Mouse (Mus musculus): Measurements from ENCODE around the gene Hspb6. TPM values are rescaled to one million over a fixed set of nuclear protein-coding genes. Genes with fewer than 3 reads are reported as not detected.

Gene Hspb6
- polyA plus RNA-seq, 1 experiment from 2014 or later = 10.9 TPM

- H3K4me1 ChIP-seq (replicated peaks) = peaks cover 22% of the 10 kb centered on the region
- H3K27me3 ChIP-seq = no peaks in the 10 kb centered on the region
- peaks cover 66% of the 10 kb centered on the region for H3K36me3 ChIP-seq
- H3K4me3 ChIP-seq (replicated peaks) = no peak overlapping the region
- no peak overlapping the region for H3K27ac ChIP-seq
- ATAC-seq (ENCODE audit: insufficient number of reproducible peaks, insufficient read depth, low FRiP score, low TSS enrichment, low read depth) = no peak
- no peaks in the 10 kb centered on the region for H3K9me3 ChIP-seq
- no peak overlapping the region for H3K9ac ChIP-seq (replicated peaks)
- 86% methylated on average over 9 of the region's 9 CpGs for WGBS
- H3K4me2 ChIP-seq = no peak overlapping the region
These were observed 20.6 kb upstream of the Hspb6 start for GRCm38 (mm10) chr7:30531291-30531815.

GRCm38 (mm10) chr7:30532931-30533330 is 19.0 kb upstream of the Hspb6 start:
- H3K27me3 ChIP-seq = no peaks in the 10 kb centered on the region
- peak overlapping the region; percentile 40; the same call in 1 of the 2 replicates for H3K9ac ChIP-seq (replicated peaks)
- H3K4me1 ChIP-seq (replicated peaks) = peaks cover 15% of the 10 kb centered on the region
- H3K27ac ChIP-seq = no peak overlapping the region
- H3K4me3 ChIP-seq (replicated peaks) = 0 out of 2 replicates have a peak overlapping the region, but pooled peaks have one; percentile 67
- 48% methylated on average over 8 of the region's 8 CpGs for WGBS
- H3K9me3 ChIP-seq = no peaks in the 10 kb centered on the region
- ATAC-seq (ENCODE audit: insufficient number of reproducible peaks, insufficient read depth, low FRiP score, low TSS enrichment, low read depth) = no peak
- peaks cover 55% of the 10 kb centered on the region for H3K36me3 ChIP-seq
- H3K4me2 ChIP-seq = peak overlapping the region; percentile 85

DNA sequence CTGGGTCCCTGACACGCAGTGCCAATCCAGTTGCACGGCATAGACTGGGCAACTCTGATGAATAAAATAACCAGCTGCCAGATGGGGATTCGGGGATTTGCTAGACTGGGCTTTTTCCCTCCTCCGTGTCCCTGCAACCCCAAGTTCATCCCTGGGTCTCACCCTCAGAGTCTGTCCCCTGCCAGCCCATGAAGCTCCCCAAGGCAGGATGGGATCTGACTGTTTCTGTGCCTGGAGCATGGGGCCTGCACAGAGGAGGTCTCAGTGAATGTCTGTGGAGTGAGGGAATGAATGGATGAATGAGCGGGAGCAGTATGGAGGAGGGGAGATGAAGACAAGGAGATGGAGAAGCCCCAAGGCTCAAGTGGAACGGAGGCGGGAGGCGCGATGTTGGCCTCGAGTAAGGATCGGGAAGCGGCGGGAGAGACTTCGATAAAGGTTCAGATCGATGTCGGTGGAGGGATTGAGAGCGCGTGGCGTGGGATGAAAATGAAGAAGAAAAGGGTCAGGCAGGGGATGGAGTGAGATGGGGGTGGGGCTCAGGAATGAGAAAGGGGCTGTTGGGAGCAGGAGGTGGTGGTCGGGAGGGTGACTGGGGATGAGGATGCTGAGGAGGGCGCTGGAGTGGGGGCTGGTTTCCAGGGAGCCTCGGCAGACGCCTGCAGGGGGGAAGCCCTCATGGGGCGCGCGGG is 17.9 kb upstream of the Hspb6 start:
- 10% methylated on average over 23 of the region's 26 CpGs for WGBS
- peak overlapping the region; percentile 71 for H3K9ac ChIP-seq (replicated peaks)
- H3K36me3 ChIP-seq = peaks cover 51% of the 10 kb centered on the region
- H3K4me2 ChIP-seq = peak overlapping the region; percentile 85
- H3K27ac ChIP-seq = peak overlapping the region; percentile 62; the same call in 1 of the 2 replicates
- H3K27me3 ChIP-seq = no peaks in the 10 kb centered on the region
- H3K4me1 ChIP-seq (replicated peaks) = peaks cover 15% of the 10 kb centered on the region
- H3K9me3 ChIP-seq = no peaks in the 10 kb centered on the region
- H3K4me3 ChIP-seq (replicated peaks) = peak overlapping the region; percentile 67
- peak; percentile 18; the same call in 1 of the 2 replicates for ATAC-seq (ENCODE audit: insufficient number of reproducible peaks, insufficient read depth, low FRiP score, low TSS enrichment, low read depth)

DNA sequence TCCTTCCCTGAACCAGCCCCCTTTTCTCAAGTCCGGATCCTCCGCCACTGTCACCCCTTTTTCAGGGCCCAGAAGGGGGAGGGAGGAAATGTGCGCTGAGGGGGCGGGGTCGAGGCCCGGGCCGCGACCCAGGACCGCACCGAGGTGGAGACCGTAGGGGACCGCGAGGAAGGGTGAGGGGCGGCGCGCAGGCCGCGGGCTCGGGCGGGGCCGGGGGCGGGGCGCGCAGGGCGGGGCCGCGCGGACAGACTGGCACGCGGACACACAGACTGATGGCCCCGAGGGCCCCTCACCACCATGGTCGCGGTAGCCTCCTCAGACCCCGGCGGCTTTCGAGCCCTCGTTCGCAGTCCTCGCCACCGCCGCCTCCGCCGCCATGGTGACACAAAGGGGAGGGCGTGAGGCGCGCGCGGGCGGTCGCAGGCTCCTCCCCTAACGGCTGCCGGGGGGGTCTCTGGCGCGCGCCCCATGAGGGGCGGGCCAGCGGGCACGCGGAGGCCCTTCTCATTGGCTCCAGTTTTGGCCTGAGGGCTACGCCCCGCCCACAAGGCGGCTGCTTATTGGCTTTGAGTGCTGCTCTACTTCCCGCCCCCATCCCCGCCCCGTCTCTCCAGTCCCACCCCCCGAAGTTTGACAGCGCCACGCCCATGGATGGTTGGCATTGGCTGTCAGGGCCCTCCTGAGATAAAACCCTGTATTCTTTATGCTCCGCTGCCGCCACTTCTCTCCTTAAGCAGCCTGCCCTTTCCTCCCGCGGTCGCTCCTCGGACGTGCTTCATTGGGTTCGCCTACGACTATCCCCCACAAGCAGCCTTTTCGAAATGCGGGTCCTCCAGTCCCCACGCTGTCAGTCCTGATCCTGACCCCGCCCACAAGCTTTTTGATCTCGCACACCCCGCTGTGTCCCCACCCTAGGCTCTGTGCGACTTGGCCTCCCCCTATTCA is 17.1 kb upstream of the Hspb6 start, which contains the start of gene Arhgap33:
Gene Arhgap33 (minus strand): TSS at position 428 of the 945 bp plus-strand sequence.
- peak within 1 kb of the TSS; percentile 67 for H3K4me3 ChIP-seq (replicated peaks)
- peak within 1 kb of the TSS; percentile 71 for H3K9ac ChIP-seq (replicated peaks)
- ATAC-seq (ENCODE audit: insufficient number of reproducible peaks, insufficient read depth, low FRiP score, low TSS enrichment, low read depth) = peak; percentile 87
- peaks cover 51% of the 10 kb centered on the region for H3K36me3 ChIP-seq
- H3K4me2 ChIP-seq = peak within 1 kb of the TSS; percentile 85
- under 1% methylated on average over 84 of the region's 84 CpGs for WGBS
- no peaks in the 10 kb centered on the region for H3K27me3 ChIP-seq
- peak within 1 kb of the TSS; percentile 62; the same call in 1 of the 2 replicates for H3K27ac ChIP-seq
- H3K4me1 ChIP-seq (replicated peaks) = peaks cover 15% of the 10 kb centered on the region
- H3K9me3 ChIP-seq = no peaks in the 10 kb centered on the region

DNA sequence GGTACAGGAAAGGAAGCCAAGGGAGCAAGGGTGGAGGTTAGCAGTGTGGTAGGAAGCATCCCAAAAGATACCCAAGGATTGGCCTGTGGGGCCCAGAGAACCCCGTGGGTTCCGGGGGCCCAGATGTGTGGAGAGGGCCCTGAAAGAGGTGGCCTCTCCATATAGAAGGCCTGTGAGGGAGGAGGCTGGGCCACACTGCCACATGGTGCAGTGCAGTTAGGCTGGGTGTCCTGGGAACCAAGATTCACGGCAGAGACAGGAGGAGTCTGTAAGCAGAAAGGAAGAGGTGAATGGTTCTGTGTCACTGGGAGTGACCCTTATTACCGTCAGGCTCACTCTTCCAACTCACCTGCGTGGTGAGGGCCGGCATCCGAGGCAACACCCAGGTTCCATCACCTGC is 11.4 kb upstream of the Hspb6 start:
- ATAC-seq (ENCODE audit: insufficient number of reproducible peaks, insufficient read depth, low FRiP score, low TSS enrichment, low read depth) = no peak
- no peaks in the 10 kb centered on the region; the same call in 1 of the 2 replicates for H3K4me1 ChIP-seq (replicated peaks)
- peaks cover 66% of the 10 kb centered on the region for H3K36me3 ChIP-seq
- no peaks in the 10 kb centered on the region for H3K27me3 ChIP-seq
- H3K4me3 ChIP-seq (replicated peaks) = no peak overlapping the region
- no peaks in the 10 kb centered on the region for H3K9me3 ChIP-seq
- H3K27ac ChIP-seq = no peak overlapping the region
- no peak overlapping the region for H3K9ac ChIP-seq (replicated peaks)
- no peak overlapping the region for H3K4me2 ChIP-seq
- 89% methylated on average over 7 of the region's 7 CpGs for WGBS

GRCm38 (mm10) chr7:30544327-30544726 is 7.7 kb upstream of the Hspb6 start:
- H3K27me3 ChIP-seq = no peaks in the 10 kb centered on the region
- peaks cover 81% of the 10 kb centered on the region for H3K36me3 ChIP-seq
- no peaks in the 10 kb centered on the region for H3K4me1 ChIP-seq (replicated peaks)
- no peak overlapping the region for H3K27ac ChIP-seq
- 97% methylated on average over 2 of the region's 2 CpGs for WGBS
- ATAC-seq (ENCODE audit: insufficient number of reproducible peaks, insufficient read depth, low FRiP score, low TSS enrichment, low read depth) = no peak
- no peak overlapping the region for H3K4me2 ChIP-seq
- no peak overlapping the region for H3K4me3 ChIP-seq (replicated peaks)
- no peaks in the 10 kb centered on the region for H3K9me3 ChIP-seq
- no peak overlapping the region for H3K9ac ChIP-seq (replicated peaks)

GRCm38 (mm10) chr7:30549880-30550279 is 2.1 kb upstream of the Hspb6 start:
- peaks cover 13% of the 10 kb centered on the region for H3K4me1 ChIP-seq (replicated peaks)
- H3K27me3 ChIP-seq = no peaks in the 10 kb centered on the region
- H3K4me2 ChIP-seq = no peak overlapping the region
- no peak overlapping the region for H3K4me3 ChIP-seq (replicated peaks)
- no peak for ATAC-seq (ENCODE audit: insufficient number of reproducible peaks, insufficient read depth, low FRiP score, low TSS enrichment, low read depth)
- H3K9ac ChIP-seq (replicated peaks) = no peak overlapping the region
- H3K27ac ChIP-seq = no peak overlapping the region
- H3K9me3 ChIP-seq = no peaks in the 10 kb centered on the region
- WGBS = 96% methylated on average over 2 of the region's 2 CpGs
- peaks cover 46% of the 10 kb centered on the region for H3K36me3 ChIP-seq

DNA sequence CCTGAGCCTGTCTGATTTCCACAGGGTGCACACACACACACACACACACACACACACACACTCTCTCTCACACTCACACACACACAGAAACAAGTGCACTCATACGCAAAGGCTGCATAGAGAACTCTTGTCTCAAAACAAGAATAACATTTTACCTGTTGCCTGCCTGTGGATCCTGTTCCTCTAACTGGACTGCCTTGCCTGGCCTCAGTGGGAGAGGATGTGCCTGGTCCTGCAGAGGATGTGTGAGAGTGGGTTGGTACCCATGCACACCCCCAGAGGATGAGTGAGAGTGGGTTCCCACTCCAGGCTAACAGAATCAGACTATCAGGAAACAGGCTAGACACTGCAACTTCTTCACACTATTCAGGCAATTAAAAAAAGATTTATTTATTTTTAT is 1.4 kb upstream of the Hspb6 start:
- Histone ChIP-seq H3K9me3 (no peaks in the 10 kb centered on the region), H3K9ac (replicated peaks) (no peak overlapping the region), H3K36me3 (peaks cover 48% of the 10 kb centered on the region), H3K4me2 (no peak overlapping the region), H3K4me1 (replicated peaks) (peaks cover 13% of the 10 kb centered on the region), H3K4me3 (replicated peaks) (no peak overlapping the region), H3K27me3 (no peaks in the 10 kb centered on the region), H3K27ac (0 out of 2 replicates have a peak overlapping the region, but pooled peaks have one; percentile 4)
- WGBS = 89% methylated on average over 1 of the region's 1 CpGs
- ATAC-seq (ENCODE audit: insufficient number of reproducible peaks, insufficient read depth, low FRiP score, low TSS enrichment, low read depth) = no peak

- peak overlapping the region; percentile 89 for H3K4me2 ChIP-seq
- peak overlapping the region; percentile 52 for H3K4me3 ChIP-seq (replicated peaks)
- WGBS = 3% methylated on average over 10 of the region's 10 CpGs
- peaks cover 49% of the 10 kb centered on the region for H3K36me3 ChIP-seq
- H3K9ac ChIP-seq (replicated peaks) = peak overlapping the region; percentile 57
- no peaks in the 10 kb centered on the region for H3K9me3 ChIP-seq
- H3K4me1 ChIP-seq (replicated peaks) = peaks cover 13% of the 10 kb centered on the region
- H3K27me3 ChIP-seq = no peaks in the 10 kb centered on the region
- peak overlapping the region; percentile 96 for H3K27ac ChIP-seq
- ATAC-seq (ENCODE audit: insufficient number of reproducible peaks, insufficient read depth, low FRiP score, low TSS enrichment, low read depth) = peak; percentile 39
These were observed 405 bp upstream of the Hspb6 start for GRCm38 (mm10) chr7:30551445-30552101.

- Histone ChIP-seq H3K4me2 (peak overlapping the region; percentile 89), H3K27me3 (no peaks in the 10 kb centered on the region), H3K36me3 (peaks cover 51% of the 10 kb centered on the region), H3K9me3 (no peaks in the 10 kb centered on the region), H3K4me1 (replicated peaks) (peaks cover 16% of the 10 kb centered on the region), H3K4me3 (replicated peaks) (peak overlapping the region; percentile 52), H3K9ac (replicated peaks) (peak overlapping the region; percentile 75), H3K27ac (peak overlapping the region; percentile 96)
- WGBS = 4% methylated on average over 23 of the region's 23 CpGs
- no peak for ATAC-seq (ENCODE audit: insufficient number of reproducible peaks, insufficient read depth, low FRiP score, low TSS enrichment, low read depth)
These were observed 1.1 kb downstream of the Hspb6 start for GRCm38 (mm10) chr7:30553021-30553589.

Measured in limb, embryonic 12.5 days (tissue).